Mouse (Mus musculus) CD4-positive, CD25-positive, alpha-beta regulatory T cell, adult 2 months (primary cell): ENCODE data around the gene Ppa2.

Experiments used
- DNase-seq: peaks from one replicate; pipeline ENCODE4 v3.0.0-alpha.2; 2012; ENCODE audit warnings: low read depth, low spot score

Gene Ppa2

GRCm38 (mm10) chr3:133389803-133390387 is 80.0 kb downstream of the Ppa2 start:
- DNase-seq, result no peak

DNA sequence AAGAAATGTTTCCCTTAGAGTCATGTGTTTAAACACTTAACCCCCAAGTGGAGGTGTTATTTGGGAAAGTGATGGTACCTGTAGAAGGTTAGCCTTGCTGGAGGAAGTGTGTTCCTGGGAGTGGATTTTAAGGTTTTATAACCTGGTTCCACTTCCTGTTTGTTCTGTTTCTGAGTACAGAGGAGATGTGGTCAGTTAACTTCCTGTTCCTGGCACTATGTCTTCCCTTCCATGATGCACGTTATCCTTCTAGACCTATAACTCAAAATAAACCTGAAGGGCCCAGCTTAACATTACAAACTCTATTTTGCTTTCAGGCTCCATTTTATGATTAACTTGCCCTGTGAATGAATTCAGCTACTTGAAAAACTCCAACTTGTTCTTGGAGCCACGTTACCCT is 84.6 kb downstream of the Ppa2 start:
- peak; percentile 33 for DNase-seq

DNA sequence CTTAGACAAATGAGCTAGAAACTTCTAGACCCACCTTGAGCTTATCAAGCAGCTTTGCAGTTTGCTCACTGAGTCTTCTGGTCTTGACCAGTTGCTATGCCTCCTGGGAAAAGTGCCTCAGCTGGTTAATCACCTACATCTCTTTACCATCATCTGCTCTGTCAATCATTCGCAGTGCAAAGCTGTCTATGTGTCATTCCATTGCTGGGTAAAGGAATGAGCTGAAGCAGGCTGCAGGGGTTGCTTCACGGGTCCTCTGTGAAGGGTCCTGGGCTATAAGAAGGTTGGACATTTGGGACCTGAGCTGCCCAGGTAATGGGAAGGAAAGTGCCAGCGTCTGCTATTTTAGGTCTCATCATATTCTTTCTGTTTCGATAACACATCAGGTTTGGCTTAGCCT is 93.9 kb downstream of the Ppa2 start:
- DNase-seq, result no peak

- no peak for DNase-seq
Observed at GRCm38 (mm10) chr3:133405636-133406035, 95.7 kb downstream of the Ppa2 start.

GRCm38 (mm10) chr3:133406248-133406647 is 96.3 kb downstream of the Ppa2 start:
- peak; percentile 26 for DNase-seq

- no peak for DNase-seq
Observed at GRCm38 (mm10) chr3:133411123-133411675, 101.3 kb downstream of the Ppa2 start.

GRCm38 (mm10) chr3:133411768-133412167 is 101.9 kb downstream of the Ppa2 start:
- peak; percentile 16 for DNase-seq

DNA sequence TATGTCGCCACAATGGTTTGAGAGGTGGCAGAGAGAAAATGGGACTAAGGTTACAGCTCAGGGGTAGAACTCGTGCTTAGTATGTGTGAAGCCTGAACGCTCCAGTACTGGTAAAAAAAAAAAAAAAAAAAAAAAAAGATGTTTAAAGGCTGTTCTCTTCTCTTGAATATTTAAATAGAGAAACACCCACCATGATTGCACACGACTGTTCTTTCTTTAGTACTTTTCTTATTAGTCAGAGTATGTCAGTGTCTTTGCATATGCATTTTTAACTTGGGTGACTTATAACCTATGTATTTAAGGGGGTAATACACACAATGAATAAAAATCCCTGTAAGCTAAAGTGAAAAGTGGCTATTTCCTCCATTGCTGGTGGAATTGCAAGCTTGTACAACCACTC is 104.8 kb downstream of the Ppa2 start:
- no peak for DNase-seq

DNA sequence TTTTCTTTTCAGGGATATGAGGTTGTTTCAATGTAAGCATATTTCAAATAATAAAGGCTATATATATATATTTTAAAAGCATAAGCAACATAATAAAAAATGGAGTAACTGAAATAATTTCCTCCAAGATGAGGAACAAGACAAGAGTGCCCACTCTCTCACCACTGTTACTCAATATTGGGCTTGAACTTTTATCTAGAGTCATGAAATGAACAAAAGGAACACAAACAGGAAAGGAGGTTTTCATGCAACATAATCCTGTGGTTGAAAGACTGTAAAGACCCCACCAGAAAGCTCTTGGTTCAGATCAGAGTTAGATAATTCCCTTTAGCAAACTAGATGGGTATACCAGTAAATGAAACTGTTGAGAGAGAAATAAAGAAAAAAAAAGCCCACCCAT is 113.2 kb downstream of the Ppa2 start:
- DNase-seq, result no peak
